Mouse (Mus musculus): ENCODE data around the gene Rad23a.
"Not testable (repeated sequence)": the region's sequence is repeated elsewhere in the genome, so short reads cannot be mapped to it uniquely, and the experiment has no call there.

Rad23a gene

DNA sequence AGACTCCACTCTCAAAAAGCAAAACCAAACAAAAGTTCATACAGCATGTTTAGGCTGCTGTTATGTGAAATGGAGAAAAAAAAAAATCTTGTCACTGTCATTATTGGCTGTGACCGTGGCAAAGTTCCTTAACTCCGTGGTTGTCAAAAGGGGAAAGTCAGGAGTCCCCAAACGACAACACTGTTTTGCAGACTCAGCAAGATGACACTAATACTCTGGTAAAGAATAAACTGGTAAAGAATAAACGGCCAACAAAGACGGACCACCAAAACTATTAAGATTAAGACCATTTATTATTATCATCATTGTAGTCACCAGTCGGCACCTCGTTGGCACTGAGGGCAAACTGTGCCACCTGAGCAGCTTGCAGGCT lies 604 bp downstream of the Rad23a start:
- DNase-seq = no peak

DNA sequence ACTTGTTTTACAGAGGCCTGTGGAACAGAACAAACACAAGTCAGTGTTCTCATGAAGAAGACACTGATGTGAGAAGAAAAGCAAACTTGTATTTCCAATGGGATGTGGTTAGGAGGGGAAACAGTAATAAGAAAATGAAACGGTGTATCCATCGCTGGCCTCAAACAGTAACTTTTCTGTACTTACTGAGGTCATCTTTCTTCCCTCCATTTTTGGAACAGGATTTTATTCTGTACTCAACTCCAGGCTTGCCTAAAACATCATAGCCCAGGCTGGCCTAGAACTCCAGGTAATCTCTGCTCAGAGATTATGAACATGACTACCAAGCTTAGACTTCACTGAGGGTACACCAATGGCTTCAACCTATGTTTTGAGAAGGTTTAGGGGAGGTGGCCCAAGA lies 1.1 kb downstream of the Rad23a start:
- no peak for DNase-seq

DNA sequence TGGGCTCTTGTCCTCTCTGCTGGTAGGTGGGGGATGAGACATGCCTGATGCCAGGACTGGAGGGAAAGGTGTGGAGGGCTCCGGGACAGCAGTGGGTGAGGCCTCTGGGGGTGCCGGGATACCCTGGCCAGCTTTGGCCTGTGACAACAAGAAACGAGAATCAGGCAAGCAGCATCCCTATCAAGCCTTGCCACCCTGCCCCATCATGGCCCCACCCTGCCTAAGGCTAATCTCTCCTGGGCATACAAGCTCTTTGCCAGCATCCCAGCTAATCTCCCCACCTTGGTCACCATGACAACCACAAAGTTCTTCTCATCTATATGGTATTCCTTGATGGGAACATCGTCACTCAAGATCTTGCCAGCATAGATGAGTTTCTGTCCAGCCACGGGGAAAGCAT lies 2.0 kb downstream of the Rad23a start:
- no peak for DNase-seq

DNA sequence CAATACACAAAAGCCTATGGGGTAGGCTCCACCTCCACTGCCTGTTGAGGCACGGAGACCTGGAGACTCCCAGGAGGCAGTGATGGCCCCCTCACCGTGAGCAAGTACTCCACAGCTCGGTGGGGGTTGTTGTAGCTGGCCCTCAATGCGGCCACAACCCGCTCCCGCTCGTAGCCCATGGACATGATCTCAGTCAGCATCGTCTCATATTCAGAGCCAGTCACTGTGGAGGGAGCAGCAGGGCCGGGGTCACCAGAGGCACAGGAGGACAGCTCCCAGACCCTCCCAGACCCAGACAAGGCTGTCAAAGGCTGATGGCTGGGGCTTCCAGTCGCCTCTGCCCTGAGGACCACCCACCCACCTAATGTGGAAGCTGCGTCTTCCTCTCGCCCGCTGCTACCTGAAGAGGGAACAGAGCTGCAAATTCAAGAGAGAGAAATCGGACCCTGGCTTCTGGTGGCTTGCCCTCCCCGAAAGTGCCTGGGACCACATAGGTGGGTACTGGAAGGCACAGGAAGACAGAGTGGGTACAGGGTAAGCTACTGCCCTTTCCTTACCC lies 2.5 kb downstream of the Rad23a start:
- no peak for DNase-seq

DNA sequence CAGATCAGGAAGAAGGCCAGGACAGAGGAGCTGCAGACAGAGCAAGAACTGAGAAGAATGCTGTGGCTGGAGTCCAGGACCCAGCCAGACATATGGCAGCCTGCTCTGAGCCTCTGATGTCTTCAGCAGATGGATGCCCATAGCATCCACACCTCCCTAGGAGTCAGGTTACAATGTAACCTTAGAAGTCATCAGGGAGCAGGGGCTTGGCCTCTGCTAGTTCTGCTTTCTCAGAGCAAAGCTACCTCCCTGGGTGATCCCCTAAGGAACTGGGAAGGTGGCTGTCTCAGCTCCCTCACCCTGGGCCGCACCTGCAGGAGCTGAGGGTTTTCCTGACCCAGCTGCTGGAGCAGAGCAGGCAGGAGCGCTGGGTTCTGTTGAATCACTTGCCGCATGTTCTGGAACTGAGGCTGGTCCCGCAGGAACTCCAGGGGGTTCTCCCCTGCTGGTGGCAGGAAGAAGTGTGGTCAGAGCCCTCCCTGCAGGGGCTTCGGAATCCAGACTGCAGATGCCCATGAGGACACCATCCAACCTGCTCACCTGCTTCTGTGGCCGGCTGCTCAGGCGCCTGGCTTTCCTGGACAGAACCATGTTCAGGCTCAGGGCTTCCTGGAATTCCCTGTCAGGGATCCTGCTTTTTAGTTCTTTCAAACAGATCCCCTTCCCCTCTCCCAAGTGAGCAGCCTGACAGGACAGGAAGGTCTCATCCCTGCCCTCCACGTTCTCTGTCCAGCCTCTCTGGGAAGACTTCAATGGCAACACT lies 3.1 kb downstream of the Rad23a start:
- no peak for DNase-seq

DNA sequence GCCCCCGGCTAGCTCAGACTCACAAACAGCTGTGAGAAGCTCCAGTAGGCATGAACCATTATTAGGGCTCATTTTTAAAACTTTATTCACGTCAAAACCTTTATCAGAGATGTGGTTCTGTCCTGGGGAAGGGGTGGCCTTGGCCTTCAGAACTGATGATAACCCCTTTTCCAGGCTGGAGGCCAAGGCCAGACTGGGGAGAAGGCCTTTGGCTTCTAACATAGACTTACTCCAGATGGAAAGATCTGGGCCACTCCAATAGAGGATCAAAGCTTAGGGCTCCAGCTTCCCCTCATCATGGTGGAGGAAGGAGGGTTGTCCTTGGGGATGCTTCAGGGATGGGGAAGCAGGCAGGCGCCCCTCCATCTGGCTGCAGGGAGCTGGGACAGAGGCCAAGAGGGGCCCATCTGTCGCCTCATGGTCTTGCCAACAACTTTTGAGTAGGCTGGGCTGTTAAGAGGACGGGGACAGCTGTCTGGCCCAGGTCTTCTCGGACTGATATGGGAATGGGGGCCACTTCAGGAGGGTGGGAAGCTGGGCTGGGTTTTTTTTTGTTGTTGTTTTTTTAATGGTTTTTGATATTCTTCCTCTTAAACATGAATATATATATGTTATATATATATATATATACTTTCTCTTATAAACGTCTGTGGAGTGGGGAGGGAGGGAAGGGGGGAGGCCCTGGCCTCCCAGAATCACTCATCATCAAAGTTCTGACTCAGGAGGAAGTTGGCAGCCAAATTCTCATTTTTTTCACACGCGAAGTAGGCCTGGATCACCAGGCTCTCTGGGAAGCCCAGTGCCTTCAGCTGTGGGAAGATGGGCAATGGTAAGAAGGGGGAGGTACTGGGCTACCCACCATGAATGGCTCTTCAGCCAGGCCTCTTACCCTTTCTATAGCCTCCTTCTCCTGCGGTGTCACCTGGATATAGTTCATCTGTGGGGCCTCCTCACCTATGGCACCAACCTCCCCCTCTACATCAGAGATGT lies 5.3 kb downstream of the Rad23a start:
- DNase-seq = no peak

DNA sequence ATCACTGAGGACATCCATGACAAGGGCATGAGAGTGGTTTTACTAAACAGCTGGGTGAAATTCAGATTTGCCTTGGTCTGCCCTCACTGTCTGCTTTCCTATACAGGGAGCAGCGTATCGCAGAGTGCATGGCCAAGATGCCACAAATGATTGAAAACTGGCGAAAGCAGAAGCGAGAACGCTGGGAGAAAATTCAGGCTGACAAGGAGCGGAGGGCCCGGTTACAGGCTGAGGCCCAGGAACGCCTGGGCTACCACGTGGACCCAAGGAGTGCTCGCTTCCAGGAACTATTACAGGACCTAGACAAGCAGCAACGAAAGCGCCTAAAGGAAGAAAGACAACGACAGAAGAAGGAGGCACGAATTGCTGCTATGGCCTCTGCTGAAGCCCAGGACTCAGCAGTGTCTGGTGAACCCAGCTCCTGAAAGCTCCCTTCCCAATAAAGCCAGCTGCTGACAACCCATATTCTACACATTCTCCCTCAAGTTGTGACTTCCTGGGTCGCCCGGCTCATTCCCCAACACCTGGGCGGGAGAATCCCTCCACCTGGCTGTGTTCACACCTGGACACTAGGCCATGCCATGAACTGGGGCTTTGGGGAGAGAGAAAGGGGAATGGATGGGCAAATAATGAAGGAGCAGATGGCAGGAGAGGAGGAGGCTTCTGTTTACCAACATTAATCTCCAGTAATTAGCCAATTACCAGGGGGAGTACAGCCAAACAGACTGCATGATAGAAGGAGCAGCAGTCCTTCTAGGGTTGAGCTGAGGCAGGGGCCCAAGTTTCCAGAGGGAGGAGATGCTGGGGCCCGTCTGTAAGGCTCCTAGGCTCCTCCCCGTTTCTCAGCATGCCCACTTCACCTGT lies 6.2 kb downstream of the Rad23a start:
- DNase-seq = no peak

DNA sequence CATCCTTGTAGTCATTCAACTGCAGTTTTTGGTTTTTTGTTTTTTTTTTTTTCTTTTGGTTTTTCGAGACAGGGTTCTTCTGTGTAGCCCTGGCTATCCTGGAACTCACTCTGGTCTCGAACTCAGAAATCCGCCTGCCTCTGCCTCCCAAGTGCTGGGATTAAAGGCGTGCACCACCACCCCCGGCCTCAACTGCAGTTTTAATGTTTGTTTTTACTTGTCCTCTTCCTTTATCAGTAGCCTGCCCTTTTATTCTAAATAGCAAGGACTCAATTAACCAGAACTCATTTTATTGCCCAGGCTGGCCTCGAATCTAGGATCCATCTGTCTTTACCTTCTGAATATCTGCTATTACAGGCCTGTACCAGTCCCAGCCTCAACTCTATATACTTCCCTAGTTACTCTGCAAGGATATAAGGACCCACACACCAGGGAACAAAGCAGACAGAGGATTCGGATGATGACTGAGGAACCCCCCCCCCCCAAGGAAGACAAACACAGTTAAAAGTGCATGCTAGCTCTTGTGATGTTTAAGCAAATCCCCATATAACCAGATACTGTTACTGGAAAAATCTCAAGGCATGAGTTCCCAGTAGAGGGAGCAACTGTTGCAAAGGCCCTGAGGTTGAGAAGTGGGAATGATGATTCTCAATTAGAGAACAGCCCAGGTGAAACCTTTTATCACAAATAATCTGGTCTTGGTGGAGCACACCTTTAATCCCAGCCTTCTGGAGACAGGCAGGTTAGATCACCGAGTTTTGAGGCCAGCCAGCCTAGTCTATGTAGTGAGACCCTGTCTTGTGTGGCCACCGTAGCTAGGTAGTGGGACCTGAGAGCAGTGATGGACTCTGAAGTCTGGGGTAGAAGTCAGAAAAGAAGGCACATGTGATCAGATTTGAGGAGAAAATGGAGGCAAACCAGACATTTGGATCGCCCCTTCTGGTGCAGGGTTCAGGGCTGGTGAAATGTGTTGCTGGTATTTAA lies 7.4 kb downstream of the Rad23a start:
- no peak for DNase-seq

DNA sequence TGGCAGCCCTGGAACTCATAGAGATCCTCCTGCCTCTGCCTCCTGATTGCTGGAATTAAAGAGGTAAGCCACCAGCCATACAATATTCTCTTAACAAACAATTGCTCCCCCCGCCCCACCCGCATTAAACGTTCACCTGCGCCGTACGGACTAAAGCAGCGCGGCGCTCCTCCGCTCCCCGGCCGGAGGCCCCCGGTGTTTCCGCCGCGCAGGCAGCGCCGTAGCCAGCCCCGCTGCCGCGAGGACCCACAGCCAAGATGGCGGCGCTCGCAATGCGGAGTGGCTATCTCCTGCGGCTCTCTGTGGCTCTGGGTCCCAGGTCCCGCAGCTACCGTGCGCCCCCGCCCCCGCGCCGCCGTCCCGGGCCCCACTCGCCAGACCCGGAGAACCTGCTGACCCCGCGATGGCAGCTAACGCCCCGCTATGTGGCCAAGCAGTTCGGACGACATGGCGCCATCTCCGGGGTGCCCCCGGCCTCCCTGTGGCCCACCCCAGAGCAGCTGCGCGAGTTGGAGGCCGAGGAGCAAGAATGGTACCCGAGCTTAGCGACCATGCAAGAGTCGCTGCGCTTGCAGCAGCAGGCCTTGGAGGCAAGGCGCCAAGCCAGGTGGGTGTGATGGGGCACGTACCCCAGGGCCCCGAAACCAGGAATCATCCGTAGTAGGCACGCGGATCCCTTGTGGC lies 8.3 kb downstream of the Rad23a start:
- DNase-seq = peak; percentile 71 to 87

DNA sequence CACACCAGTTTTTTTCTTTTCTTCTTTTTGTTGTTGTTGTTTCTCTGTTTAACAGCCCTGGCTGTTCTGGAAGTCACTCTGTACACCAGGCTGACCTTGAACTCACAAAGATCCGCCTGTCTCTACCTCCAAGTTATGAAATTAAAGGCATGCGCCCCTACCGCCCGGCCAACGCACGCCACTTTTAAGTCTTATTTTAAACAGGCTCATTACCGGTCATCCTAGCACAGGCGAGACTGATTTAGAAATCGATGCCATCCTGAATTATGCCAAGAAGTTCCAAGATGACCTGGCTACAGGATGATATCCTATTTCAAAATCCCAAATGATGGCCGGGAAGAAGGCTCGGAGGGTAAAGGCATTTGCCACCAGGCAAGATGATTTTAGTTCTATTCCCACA lies 9.0 kb downstream of the Rad23a start, which contains the start of gene Gadd45gip1:
Gene Gadd45gip1, plus strand, starts transcription at position 33 of the 400 bp plus-strand sequence.
- DNase-seq = peak; percentile 40 to 61

DNA sequence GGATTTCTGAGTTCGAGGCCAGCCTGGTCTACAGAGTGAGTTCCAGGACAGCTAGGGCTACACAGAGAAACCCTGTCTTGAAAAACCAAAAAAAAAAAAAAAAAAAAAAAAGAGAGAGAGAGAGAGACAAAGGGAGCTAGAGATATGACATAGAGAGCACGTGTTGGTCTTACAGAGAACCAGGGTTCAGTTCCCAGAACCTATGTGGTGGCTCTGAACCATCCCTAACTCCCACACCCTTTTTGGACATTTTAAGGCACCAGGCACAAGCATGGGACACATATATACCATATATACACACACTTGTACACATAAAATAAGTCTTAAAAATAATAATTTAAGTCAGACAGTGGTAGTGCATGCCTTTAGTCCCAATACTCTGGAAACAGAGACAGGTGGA lies 13.9 kb downstream of the Rad23a start:
- DNase-seq = not testable (repeated sequence)

DNA sequence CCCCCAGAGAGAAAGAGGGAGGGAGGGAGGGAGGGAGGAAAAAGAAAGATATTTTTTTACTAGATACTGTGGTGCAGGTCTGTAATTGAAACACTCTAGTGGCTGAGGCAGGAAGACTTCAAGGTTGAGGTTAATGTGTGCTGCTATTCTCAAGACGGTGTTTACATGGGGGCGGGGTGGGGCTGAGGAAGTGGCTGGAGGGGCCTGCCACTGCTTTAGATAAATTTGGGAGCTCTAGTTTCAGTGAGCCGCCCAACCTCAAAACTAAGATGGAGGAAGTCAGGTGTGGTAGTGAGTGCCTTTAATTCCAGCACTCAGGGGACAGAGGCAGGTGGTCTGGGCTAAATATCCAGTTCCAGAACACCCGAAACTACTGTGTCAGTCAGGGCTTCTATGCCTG lies 14.8 kb downstream of the Rad23a start:
- peak; percentile 41 to 51 for DNase-seq

DNA sequence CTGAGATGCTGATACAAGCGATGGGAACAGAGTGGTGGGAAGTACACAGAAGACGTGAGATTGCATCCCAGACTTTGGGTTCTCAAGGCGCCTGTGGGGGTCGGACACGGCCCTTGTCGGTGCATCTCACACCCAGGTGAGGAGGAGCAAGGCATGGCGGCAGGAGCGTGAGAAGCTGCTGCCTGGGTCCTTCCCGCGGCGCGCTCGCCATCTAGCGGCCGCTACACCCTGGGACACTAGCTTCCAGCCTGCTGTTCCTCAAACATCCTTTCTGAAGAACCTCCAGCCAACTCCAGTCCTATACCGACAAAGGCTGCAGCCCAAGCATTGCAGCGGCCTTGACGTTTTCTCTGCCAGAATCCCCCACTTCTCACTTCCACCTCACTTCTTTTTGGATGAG lies 16.8 kb downstream of the Rad23a start:
- peak; percentile 36 to 63 for DNase-seq

DNA sequence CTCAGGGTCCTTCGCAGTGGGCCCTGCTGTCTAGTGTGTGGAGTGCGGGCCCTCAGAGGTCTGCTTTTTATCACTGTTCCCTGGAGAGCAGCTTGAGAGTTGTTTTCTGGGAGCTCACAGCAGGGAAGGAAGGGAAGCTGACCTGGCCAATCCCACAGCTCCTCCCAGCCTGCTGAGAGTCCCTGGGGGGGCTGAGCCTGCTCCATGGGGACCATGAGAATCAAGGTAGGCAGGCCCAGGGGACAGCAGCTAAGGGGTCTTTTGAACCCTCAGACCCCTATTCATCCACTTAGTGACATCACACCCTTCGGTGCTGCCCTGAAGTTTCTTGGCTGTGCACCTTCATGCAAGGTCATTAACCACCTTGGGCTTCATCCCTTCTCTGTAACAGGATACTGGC lies 17.7 kb downstream of the Rad23a start, which contains the start of gene Dand5:
Gene Dand5, minus strand, starts transcription at position 101 of the 400 bp plus-strand sequence.
- no peak for DNase-seq

DNA sequence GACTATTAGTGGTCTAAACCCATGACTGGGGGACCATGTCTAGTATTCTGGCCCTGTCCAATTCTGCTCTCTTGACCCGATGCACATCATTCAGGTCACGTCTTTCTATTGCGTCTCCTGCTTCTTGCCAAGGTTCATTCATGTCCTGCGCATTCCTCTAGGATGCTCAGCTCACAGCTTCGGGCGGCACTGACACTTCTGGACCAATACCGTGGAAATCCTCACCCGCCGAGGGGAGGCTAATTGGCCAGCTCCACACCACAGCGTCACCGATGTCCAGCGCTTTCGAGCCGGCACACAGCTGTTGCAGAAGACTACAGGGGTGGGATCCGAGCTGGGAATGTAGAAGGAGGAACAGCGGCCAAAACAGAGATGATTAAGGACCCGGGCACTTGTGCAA lies 24.3 kb downstream of the Rad23a start:
- no peak for DNase-seq

DNA sequence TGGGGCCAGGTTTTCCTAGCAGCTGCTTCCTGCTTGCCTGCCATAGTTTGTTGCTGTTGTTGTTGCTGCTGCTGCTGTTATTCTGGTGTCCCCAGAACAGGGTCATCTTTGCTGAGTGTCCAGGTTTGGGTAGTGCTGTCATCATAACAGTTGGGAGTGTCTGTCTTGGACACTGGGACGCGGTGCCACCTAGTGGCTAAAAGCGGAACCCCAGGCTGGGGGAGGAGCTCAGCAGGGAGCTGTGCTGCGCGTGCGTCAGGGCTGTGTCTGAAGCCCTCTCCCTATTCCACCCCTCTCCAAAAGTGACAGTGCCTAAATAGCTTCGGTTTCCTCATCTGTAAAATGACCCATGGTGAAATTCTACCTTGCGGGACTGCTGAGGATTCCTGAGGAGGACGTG lies 24.9 kb downstream of the Rad23a start:
- peak; percentile 82 to 97 for DNase-seq

DNA sequence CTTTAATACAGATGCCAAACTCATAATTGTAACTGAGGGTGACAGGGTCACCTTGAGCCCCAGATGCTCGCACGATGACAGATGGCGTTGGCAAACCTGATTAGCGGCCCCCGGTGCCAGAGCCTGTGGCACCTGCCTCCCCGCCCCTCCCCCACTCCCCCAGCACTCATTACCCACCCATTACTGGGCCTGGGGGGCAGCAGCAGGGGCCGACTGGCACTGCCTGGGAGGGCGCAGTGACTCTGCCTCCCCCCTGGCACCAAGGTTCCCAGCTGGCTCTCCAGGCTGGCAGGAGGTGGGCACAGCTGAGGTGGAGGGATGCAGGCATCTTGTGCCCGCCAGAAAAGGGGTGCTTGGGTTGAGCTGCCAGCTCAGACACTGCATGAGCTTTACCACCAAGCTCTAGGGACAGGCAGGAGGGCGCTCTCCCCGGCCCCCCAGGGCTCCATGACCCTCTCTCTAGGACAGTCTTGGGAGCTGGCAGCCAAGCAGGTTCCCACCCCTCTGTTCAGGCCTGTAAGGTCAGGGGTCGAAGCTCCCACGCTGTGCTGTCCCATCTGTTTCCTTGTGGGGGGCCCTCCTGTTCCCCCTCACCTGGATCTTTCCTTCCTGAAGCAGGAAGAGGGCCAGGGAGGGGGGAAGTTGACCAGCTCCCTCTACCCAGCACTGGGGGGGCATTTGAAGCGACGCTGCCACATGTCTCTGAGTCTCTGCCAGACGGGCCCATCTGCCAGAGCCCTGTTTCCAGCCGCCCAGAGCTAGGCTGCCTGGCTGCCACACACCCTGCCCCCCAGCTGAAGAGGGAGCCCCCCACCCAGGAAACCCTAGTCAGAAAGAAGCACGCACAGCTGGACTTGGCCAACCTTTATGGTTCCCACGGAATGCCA lies 25.7 kb downstream of the Rad23a start:
- DNase-seq = no peak

DNA sequence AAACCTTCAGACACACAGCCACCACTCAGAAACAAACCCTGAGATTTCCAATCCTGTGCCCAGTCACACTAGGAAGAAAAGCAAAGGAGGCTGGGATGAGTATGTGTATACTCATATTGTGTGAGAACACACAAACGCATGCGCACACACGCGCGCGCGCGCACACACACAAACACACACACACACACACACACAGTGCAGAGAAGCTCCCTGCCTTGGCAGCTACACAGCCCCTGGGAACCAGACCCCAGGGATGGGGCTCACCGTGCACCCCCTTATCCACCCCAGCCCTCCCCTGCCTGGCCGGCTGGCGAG lies 26.3 kb downstream of the Rad23a start:
- no peak for DNase-seq

DNA sequence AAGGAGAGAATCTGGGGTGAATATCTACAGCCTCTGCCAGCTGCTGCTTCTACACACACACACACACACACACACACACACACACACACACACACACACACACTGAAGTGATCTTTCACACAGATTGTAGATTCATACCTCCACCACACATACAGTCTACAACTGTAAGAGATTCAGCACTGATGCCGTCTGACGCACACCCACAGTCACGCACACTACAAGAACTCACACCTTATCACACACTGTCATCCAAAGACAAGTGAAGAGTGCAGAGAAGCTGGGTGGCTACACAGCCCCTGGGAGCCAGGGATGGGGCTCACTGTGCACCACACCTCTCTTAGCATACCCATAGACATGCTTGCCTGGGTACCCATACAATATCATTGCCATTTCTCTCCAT lies 26.6 kb downstream of the Rad23a start:
- no peak for DNase-seq

DNA sequence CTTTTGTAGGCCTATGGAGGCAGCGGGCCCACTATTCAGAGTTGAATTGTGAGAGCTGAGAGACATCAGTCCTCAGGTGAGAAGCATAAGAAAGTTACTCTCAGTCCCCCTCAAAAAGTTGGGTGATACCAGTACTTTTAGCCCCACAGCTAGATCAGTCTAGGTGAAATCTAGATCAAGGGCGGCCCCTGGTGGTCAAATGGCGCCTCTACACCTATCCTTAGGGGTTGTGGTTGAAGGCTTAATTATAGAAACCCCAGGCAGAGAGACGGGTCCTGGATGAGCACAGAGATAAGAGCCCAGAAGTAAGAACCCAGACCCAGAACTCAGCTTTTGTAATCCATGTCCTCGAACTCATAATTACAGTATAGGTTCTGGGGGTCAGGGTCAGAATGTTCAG lies 27.4 kb downstream of the Rad23a start:
- peak; percentile 57 to 82 for DNase-seq

Data from spleen, adult 18-20 months (tissue).